Comparison of ENCODE assay signal across 32 mouse cellular contexts in genomic region chr3:52993296-52993695, GRCm38 (mm10). TPM values are rescaled to one million over a fixed set of nuclear protein-coding genes. Genes with fewer than 3 reads are reported as not detected.
"Had no signal": no experiment of that assay in that cellular context is flagged by ENCODE, and none has a peak within 500 bp of the region (broad histone marks: within the 10 kb centered on the region; RNA-seq: fewer than 3 reads in every experiment).

No protein-coding gene starts in this region.

- H3K4me1 ChIP-seq: limb, embryonic 12.5 days; limb, embryonic 13.5 days; limb, embryonic 15.5 days; liver, embryonic 12.5 days; liver, embryonic 13.5 days; liver, embryonic 15.5 days; lung, embryonic 15.5 days; midbrain, embryonic 10.5 days; midbrain, embryonic 12.5 days; midbrain, embryonic 13.5 days; midbrain, embryonic 15.5 days; neural tube, embryonic 12.5 days had no signal

- H3K27ac ChIP-seq: limb, embryonic 12.5 days; limb, embryonic 13.5 days; limb, embryonic 15.5 days; liver, embryonic 12.5 days; liver, embryonic 13.5 days; liver, embryonic 14.5 days; liver, embryonic 15.5 days; lung, embryonic 15.5 days; macrophage; midbrain, embryonic 10.5 days; midbrain, embryonic 12.5 days; midbrain, embryonic 13.5 days; midbrain, embryonic 15.5 days; neural tube, embryonic 12.5 days had no signal

- H3K4me3 ChIP-seq: limb, embryonic 12.5 days; limb, embryonic 13.5 days; limb, embryonic 15.5 days; liver, embryonic 12.5 days; liver, embryonic 13.5 days; liver, embryonic 15.5 days; lung, embryonic 15.5 days; megakaryocyte, embryonic 14.5 days; midbrain, embryonic 10.5 days; midbrain, embryonic 12.5 days; midbrain, embryonic 13.5 days; midbrain, embryonic 15.5 days; myocyte; neural tube, embryonic 12.5 days had no signal

- ATAC-seq: liver, embryonic 12.5 days; liver, postnatal 0 days; lung, postnatal 0 days; midbrain, embryonic 13.5 days; midbrain, embryonic 15.5 days; midbrain, embryonic 16.5 days had no signal

- H3K27me3 ChIP-seq: limb, embryonic 12.5 days; limb, embryonic 13.5 days; limb, embryonic 15.5 days; liver, embryonic 12.5 days; liver, embryonic 13.5 days; liver, embryonic 15.5 days; lung, embryonic 15.5 days; megakaryocyte, embryonic 14.5 days; midbrain, embryonic 12.5 days; midbrain, embryonic 13.5 days; midbrain, embryonic 15.5 days; neural tube, embryonic 12.5 days had no signal

- DNase-seq: left cerebral cortex, postnatal 4 days; liver; liver, embryonic 13.5 days; liver, postnatal 0 days; lung, adult 18-20 months; lung, adult 2 months; lung, embryonic 14.5 days; lung, postnatal 10 days; lung, postnatal 14 days; lung, postnatal 36 days; lung, postnatal 4 days; midbrain, embryonic 14.5 days had no signal

- H3K9ac ChIP-seq: limb, embryonic 12.5 days; limb, embryonic 13.5 days; limb, embryonic 15.5 days; liver, embryonic 12.5 days; liver, embryonic 13.5 days; liver, embryonic 14.5 days; liver, embryonic 15.5 days; liver, postnatal 0 days; lung, embryonic 14.5 days; lung, embryonic 15.5 days; midbrain, embryonic 12.5 days; midbrain, embryonic 13.5 days; midbrain, embryonic 15.5 days; neural tube, embryonic 12.5 days had no signal

- H3K4me2 ChIP-seq: limb, embryonic 12.5 days; limb, embryonic 13.5 days; limb, embryonic 15.5 days; liver, embryonic 11.5 days; liver, embryonic 12.5 days; liver, embryonic 13.5 days; liver, embryonic 15.5 days; lung, embryonic 14.5 days; lung, embryonic 15.5 days; midbrain, embryonic 11.5 days; midbrain, embryonic 12.5 days; midbrain, embryonic 13.5 days; midbrain, embryonic 15.5 days; neural tube, embryonic 12.5 days had no signal

- H3K9me3 ChIP-seq: limb, embryonic 12.5 days; limb, embryonic 13.5 days; limb, embryonic 15.5 days; liver, embryonic 12.5 days; liver, embryonic 13.5 days; liver, embryonic 15.5 days; lung, embryonic 15.5 days; megakaryocyte, embryonic 14.5 days; midbrain, embryonic 10.5 days; midbrain, embryonic 12.5 days; midbrain, embryonic 13.5 days; midbrain, embryonic 15.5 days; neural tube, embryonic 12.5 days had no signal

RNA-seq across cellular contexts. Expression of gene Lhfp, which starts 48.0 kb away (rescaled TPM):
- total RNA-seq: megakaryocyte-erythroid progenitor cell, adult 5-6 weeks had no signal
